Mouse (Mus musculus): Measurements from ENCODE around the gene Egfl8. TPM values are rescaled to one million over a fixed set of nuclear protein-coding genes. Genes with fewer than 3 reads are reported as not detected.

Egfl8 gene
- polyA plus RNA-seq (2014; fragmentation: Nextera tagmentation; extraction: Ambion mirVana) = 2.4 and 2.8 TPM in 2 replicates

DNA sequence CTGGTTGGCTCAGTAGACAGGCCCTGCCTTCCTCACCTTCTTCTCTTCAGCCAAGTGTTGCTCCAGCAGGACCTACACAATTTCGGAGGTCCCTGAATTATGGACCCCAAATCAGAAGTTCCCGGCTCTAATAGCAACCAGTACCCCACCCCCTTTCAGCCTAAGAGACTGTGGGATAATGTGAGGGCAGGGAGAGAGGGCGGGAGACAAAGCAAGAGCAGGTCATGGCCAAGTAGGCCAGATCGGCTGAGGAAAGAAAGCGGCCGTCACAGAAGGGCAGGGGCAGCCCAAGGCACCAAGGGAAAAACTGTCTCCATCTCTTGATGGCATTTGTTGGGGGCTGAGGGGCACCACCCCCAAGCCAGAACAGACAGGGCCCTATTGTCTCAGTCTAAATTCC lies at the start of gene Egfl8:
Gene Egfl8 (minus strand): TSS at position 101 of the 400 bp plus-strand sequence.
- H3K9ac ChIP-seq (ENCODE audit: low read length) = no peak within 1 kb of the TSS
- H3K27ac ChIP-seq (ENCODE audit: low read depth) = no peak within 1 kb of the TSS
- peaks cover 77% of the 10 kb centered on the region for H3K36me3 ChIP-seq (ENCODE audit: control insufficient read depth, insufficient read depth, low read length)
- no peak within 1 kb of the TSS for H3K4me2 ChIP-seq (ENCODE audit: low read length)
- no peak within 1 kb of the TSS for H3K4me3 ChIP-seq (ENCODE audit: low read depth, low read length)
- WGBS = 81% methylated on average over 6 of the region's 6 CpGs
- no peaks in the 10 kb centered on the region for H3K4me1 ChIP-seq (replicated peaks; ENCODE audit: control insufficient read depth, insufficient read depth, low read length)
- H3K27me3 ChIP-seq (replicated peaks; ENCODE audit: control insufficient read depth, insufficient read depth, low read length) = no peaks in the 10 kb centered on the region
- no peak for DNase-seq (ENCODE audit: low spot score)
- ATAC-seq (replicated peaks; ENCODE audit: low FRiP score, low TSS enrichment, low read depth) = no peak
- H3K9me3 ChIP-seq (ENCODE audit: control insufficient read depth, low read length) = no peaks in the 10 kb centered on the region

DNA sequence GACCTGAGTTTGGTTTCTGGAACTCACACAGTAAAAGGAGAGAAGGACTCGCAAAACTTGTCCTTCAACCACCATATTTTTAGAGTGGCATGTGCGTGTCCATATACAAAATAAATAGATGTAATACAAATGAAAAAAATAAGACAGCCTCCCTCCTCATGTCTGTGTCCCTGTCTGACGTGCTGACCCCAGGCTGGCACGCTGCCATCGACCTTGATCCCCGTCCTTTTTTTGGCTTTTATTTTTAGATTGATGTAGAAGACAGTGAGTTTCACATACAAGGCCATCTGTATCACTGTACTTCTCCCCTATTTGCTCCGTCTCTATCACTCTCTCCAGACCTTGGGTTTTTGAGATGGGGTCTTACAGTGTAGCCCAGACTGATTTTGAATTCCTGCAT lies 48.7 kb upstream of the Egfl8 start:
- H3K4me2 ChIP-seq (ENCODE audit: low read length) = no peak overlapping the region
- no peak overlapping the region for H3K9ac ChIP-seq (ENCODE audit: low read length)
- no peaks in the 10 kb centered on the region for H3K9me3 ChIP-seq (ENCODE audit: control insufficient read depth, low read length)
- H3K27ac ChIP-seq (ENCODE audit: low read depth) = no peak overlapping the region
- H3K4me3 ChIP-seq (ENCODE audit: low read depth, low read length) = no peak overlapping the region
- no peak for DNase-seq (ENCODE audit: low spot score)
- no peaks in the 10 kb centered on the region for H3K36me3 ChIP-seq (ENCODE audit: control insufficient read depth, insufficient read depth, low read length)
- peaks cover 3% of the 10 kb centered on the region; the same call in 1 of the 2 replicates for H3K4me1 ChIP-seq (replicated peaks; ENCODE audit: control insufficient read depth, insufficient read depth, low read length)
- WGBS = 76% methylated on average over 7 of the region's 7 CpGs
- ATAC-seq (replicated peaks; ENCODE audit: low FRiP score, low TSS enrichment, low read depth) = no peak
- H3K27me3 ChIP-seq (replicated peaks; ENCODE audit: control insufficient read depth, insufficient read depth, low read length) = peaks cover 6% of the 10 kb centered on the region; the same call in 1 of the 2 replicates

DNA sequence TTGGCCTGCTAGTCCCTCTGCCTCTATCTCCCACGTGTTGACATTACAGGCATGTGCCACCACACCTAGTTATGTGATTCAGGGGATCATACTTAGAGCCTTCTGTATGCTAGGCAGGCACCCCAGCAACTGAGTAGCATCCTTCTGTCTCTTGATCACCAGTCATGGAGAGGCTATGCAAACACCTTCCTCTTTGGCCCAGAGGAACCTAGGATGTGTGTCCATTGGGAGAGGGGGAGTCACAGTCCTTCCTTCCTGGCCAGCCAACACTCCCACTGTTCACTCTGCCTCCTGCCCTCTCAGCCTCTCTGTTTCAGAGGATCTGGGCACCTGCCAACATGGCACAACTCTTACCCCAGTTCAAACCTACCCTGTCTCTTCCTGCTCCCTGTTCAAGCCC lies 47.8 kb upstream of the Egfl8 start:
- peaks cover 3% of the 10 kb centered on the region; the same call in 1 of the 2 replicates for H3K4me1 ChIP-seq (replicated peaks; ENCODE audit: control insufficient read depth, insufficient read depth, low read length)
- H3K27ac ChIP-seq (ENCODE audit: low read depth) = no peak overlapping the region
- no peak overlapping the region for H3K4me3 ChIP-seq (ENCODE audit: low read depth, low read length)
- no peaks in the 10 kb centered on the region for H3K9me3 ChIP-seq (ENCODE audit: control insufficient read depth, low read length)
- H3K36me3 ChIP-seq (ENCODE audit: control insufficient read depth, insufficient read depth, low read length) = no peaks in the 10 kb centered on the region
- 39% methylated on average over 1 of the region's 1 CpGs for WGBS
- no peak overlapping the region for H3K9ac ChIP-seq (ENCODE audit: low read length)
- ATAC-seq (replicated peaks; ENCODE audit: low FRiP score, low TSS enrichment, low read depth) (no peak), DNase-seq (ENCODE audit: low spot score) (no peak)
- H3K4me2 ChIP-seq (ENCODE audit: low read length) = no peak overlapping the region
- H3K27me3 ChIP-seq (replicated peaks; ENCODE audit: control insufficient read depth, insufficient read depth, low read length) = peaks cover 13% of the 10 kb centered on the region; the same call in 1 of the 2 replicates

DNA sequence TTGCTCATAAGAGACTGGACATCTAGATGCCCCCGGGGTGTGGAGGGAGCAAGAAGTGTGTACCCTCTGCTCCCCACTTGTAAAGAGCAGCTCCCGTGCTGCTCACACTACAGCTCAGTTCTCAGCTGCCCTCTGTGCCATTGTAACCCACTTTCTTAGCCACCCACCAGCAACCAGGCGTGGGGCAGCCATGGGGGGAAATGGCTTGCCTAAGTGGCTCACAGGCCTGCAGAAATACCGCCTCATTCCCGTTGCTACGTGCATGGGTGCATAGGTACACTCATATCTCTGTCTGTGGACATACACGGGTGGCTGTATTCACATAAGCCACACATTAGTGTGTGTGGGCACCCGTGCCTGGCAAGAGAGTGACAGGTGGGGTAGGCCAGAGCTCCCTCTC lies 47.2 kb upstream of the Egfl8 start:
- DNase-seq (ENCODE audit: low spot score) = no peak
- no peak for ATAC-seq (replicated peaks; ENCODE audit: low FRiP score, low TSS enrichment, low read depth)

DNA sequence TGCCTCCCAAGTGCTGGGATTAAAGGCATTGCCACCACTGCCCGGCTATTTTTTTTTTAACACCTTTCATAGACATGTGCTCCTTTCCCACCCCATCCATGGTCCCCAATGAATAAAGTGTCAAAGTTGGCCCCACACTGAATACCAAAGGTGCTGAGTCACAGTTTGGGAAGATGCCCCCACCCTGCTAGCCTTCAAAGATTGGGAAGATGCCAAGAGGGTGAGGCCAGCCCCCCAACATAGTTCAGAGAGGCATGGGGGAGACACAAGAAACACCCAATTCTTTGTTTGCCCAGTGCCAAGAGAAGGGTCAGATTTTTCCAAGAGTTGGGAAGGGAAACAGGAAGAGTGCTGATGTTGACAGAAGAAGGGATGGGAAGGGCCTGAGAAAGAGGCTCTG lies 46.7 kb upstream of the Egfl8 start:
- no peak for ATAC-seq (replicated peaks; ENCODE audit: low FRiP score, low TSS enrichment, low read depth)
- no peaks in the 10 kb centered on the region for H3K9me3 ChIP-seq (ENCODE audit: control insufficient read depth, low read length)
- no peaks in the 10 kb centered on the region for H3K36me3 ChIP-seq (ENCODE audit: control insufficient read depth, insufficient read depth, low read length)
- no peak overlapping the region for H3K4me2 ChIP-seq (ENCODE audit: low read length)
- H3K27me3 ChIP-seq (replicated peaks; ENCODE audit: control insufficient read depth, insufficient read depth, low read length) = peaks cover 13% of the 10 kb centered on the region; the same call in 1 of the 2 replicates
- WGBS = 89% methylated on average over 1 of the region's 1 CpGs
- H3K4me1 ChIP-seq (replicated peaks; ENCODE audit: control insufficient read depth, insufficient read depth, low read length) = peaks cover 3% of the 10 kb centered on the region; the same call in 1 of the 2 replicates
- no peak overlapping the region for H3K4me3 ChIP-seq (ENCODE audit: low read depth, low read length)
- no peak for DNase-seq (ENCODE audit: low spot score)
- H3K9ac ChIP-seq (ENCODE audit: low read length) = no peak overlapping the region
- H3K27ac ChIP-seq (ENCODE audit: low read depth) = no peak overlapping the region

More for the DNA sequence above, 47.2 kb upstream of the Egfl8 start:
- peaks cover 3% of the 10 kb centered on the region; the same call in 1 of the 2 replicates for H3K4me1 ChIP-seq (replicated peaks; ENCODE audit: control insufficient read depth, insufficient read depth, low read length)
- no peaks in the 10 kb centered on the region for H3K9me3 ChIP-seq (ENCODE audit: control insufficient read depth, low read length)
- no peak overlapping the region for H3K4me2 ChIP-seq (ENCODE audit: low read length)
- H3K36me3 ChIP-seq (ENCODE audit: control insufficient read depth, insufficient read depth, low read length) = no peaks in the 10 kb centered on the region
- H3K4me3 ChIP-seq (ENCODE audit: low read depth, low read length) = no peak overlapping the region
- H3K27me3 ChIP-seq (replicated peaks; ENCODE audit: control insufficient read depth, insufficient read depth, low read length) = peaks cover 13% of the 10 kb centered on the region; the same call in 1 of the 2 replicates
- WGBS = 74% methylated on average over 8 of the region's 8 CpGs
- no peak overlapping the region for H3K9ac ChIP-seq (ENCODE audit: low read length)
- no peak overlapping the region for H3K27ac ChIP-seq (ENCODE audit: low read depth)

DNA sequence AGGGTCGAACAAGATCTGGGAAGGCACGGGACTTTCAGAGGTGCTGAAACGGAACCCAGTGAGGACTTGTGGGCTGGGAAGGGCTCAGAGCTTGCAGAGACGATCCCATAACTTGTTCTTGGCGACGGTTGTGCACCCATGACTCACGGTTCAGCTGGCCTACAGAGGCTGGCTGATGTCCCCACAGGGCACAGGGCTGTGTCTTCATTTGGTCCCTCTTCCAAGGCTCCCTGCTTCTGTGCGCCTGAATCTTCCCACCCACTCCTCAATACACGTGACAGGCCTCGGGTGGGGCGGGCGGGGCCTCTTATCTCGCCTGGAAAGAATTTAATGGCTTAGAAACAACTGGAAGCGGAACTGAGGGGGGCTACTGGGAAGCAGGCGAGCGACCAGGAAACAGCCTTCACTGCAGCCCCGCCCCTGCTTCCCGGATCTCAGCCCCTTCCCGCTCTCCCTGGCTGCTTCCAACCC lies 45.4 kb upstream of the Egfl8 start:
- Histone ChIP-seq H3K36me3 (ENCODE audit: control insufficient read depth, insufficient read depth, low read length) (no peaks in the 10 kb centered on the region), H3K27me3 (replicated peaks; ENCODE audit: control insufficient read depth, insufficient read depth, low read length) (peaks cover 13% of the 10 kb centered on the region; the same call in 1 of the 2 replicates), H3K4me2 (ENCODE audit: low read length) (peak overlapping the region; percentile 38), H3K27ac (ENCODE audit: low read depth) (no peak overlapping the region), H3K4me3 (ENCODE audit: low read depth, low read length) (peak overlapping the region; percentile 11; the same call in 1 of the 2 replicates), H3K9me3 (ENCODE audit: control insufficient read depth, low read length) (no peaks in the 10 kb centered on the region), H3K9ac (ENCODE audit: low read length) (no peak overlapping the region), H3K4me1 (replicated peaks; ENCODE audit: control insufficient read depth, insufficient read depth, low read length) (peaks cover 5% of the 10 kb centered on the region)
- ATAC-seq (replicated peaks; ENCODE audit: low FRiP score, low TSS enrichment, low read depth) = peak; percentile 34; the same call in 1 of the 2 replicates
- WGBS = 3% methylated on average over 19 of the region's 19 CpGs
- no peak for DNase-seq (ENCODE audit: low spot score)

DNA sequence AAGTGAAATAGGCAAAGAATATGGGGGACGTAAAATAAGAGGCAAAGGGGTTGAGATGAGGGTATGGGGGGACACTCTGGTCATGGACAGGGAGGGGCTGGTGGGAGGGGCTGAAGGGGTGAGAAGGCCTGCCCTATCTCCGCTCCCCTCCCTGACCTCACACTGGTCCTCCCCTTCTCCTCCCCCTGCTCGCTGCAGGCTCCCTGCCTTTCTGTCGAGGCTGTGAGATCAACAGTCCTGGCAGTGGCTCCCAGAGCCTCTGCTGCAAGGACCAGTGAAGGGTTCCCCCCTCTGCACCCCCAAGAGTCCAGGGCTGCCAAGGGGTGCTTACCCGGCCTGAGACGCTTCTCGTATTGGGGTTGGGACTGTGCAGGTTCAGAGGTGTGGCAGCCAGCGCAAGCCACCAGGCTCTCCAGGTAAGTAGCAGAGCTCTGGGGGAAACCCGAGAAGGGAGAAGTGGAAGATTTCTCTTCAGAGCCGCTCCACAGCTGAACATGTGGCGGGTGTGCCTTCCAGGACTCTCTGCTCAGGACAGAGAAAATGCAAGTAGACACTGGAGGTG lies 44.6 kb upstream of the Egfl8 start:
- ATAC-seq (replicated peaks; ENCODE audit: low FRiP score, low TSS enrichment, low read depth) (no peak), DNase-seq (ENCODE audit: low spot score) (no peak)
- WGBS = 39% methylated on average over 8 of the region's 11 CpGs
- Histone ChIP-seq H3K9ac (ENCODE audit: low read length) (no peak overlapping the region), H3K9me3 (ENCODE audit: control insufficient read depth, low read length) (no peaks in the 10 kb centered on the region), H3K27ac (ENCODE audit: low read depth) (no peak overlapping the region), H3K4me3 (ENCODE audit: low read depth, low read length) (no peak overlapping the region), H3K36me3 (ENCODE audit: control insufficient read depth, insufficient read depth, low read length) (no peaks in the 10 kb centered on the region), H3K27me3 (replicated peaks; ENCODE audit: control insufficient read depth, insufficient read depth, low read length) (peaks cover 13% of the 10 kb centered on the region; the same call in 1 of the 2 replicates), H3K4me1 (replicated peaks; ENCODE audit: control insufficient read depth, insufficient read depth, low read length) (peaks cover 14% of the 10 kb centered on the region), H3K4me2 (ENCODE audit: low read length) (peak overlapping the region; percentile 38; the same call in 1 of the 2 replicates)

DNA sequence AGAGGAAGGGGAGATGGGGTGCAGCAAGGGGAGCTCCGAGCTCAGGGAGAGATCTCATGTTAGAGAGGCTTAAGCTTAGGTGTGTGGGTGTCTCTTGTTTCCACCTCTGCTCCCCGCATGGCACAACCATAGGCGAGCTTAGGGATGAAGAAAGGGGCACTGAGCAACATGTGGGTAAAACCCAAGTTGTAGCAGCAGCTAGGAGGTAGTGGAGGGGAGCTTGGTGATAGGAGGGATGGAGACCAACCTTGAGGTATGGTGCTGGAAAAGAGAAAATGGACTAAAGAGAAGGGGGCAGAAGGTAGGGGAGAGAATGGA lies 44.1 kb upstream of the Egfl8 start:
- Histone ChIP-seq H3K27me3 (replicated peaks; ENCODE audit: control insufficient read depth, insufficient read depth, low read length) (peaks cover 13% of the 10 kb centered on the region; the same call in 1 of the 2 replicates), H3K4me3 (ENCODE audit: low read depth, low read length) (no peak overlapping the region), H3K27ac (ENCODE audit: low read depth) (no peak overlapping the region), H3K4me2 (ENCODE audit: low read length) (no peak overlapping the region), H3K9ac (ENCODE audit: low read length) (no peak overlapping the region), H3K36me3 (ENCODE audit: control insufficient read depth, insufficient read depth, low read length) (no peaks in the 10 kb centered on the region), H3K4me1 (replicated peaks; ENCODE audit: control insufficient read depth, insufficient read depth, low read length) (peaks cover 18% of the 10 kb centered on the region), H3K9me3 (ENCODE audit: control insufficient read depth, low read length) (no peaks in the 10 kb centered on the region)
- ATAC-seq (replicated peaks; ENCODE audit: low FRiP score, low TSS enrichment, low read depth) (no peak), DNase-seq (ENCODE audit: low spot score) (no peak)
- WGBS = 64% methylated on average over 3 of the region's 3 CpGs

Data from intestine, embryonic 14.5 days (tissue).